In the genomic region with DNA sequence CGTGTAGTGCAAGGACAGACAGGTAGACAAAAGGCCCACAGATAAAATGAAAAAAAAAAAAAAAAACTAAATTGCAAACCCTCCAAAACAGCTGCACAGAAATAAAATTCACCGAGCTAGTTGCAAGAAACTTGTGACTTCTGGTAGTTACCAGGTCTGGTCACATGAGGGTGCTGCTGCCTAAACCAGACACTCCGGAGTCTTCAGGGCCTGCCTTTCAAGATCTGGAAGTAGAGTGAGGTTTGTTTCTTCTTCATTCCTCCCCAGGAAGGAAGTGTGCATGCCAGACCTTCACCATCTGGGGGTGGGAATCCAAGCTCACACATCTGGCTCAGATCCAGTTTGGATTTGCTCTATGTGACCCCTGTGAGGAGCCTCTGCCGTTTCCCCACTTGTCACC, we compare ENCODE assay signal across 8 mouse cellular contexts. TPM values are rescaled to one million over a fixed set of nuclear protein-coding genes. Genes with fewer than 3 reads are reported as not detected.
DNase-seq lines count a peak whose midpoint lies in the region; ATAC-seq and TF ChIP-seq lines count a peak whose summit lies in the region.

No protein-coding gene starts in this region.

- intact Hi-C loops in gastrocnemius, adult 2 months (cut with DNase I), result no loop called here
- intact Hi-C loops in gastrocnemius, postnatal 36 days (cut with DNase I), result loop anchor here (2.0 kb wide), 1 partner anchor 160 kb away; a partner anchor contains a TSS

- WGBS in lung, adult 2 months, result 10% methylated on average over 4 of the region's 4 CpGs
- 18% methylated on average over 4 of the region's 4 CpGs for WGBS in embryonic facial prominence, embryonic 14.5 days

- H3K4me2 ChIP-seq in embryonic facial prominence, embryonic 14.5 days (ENCODE audit: low read depth, low read length), result no peak overlapping the region

- no peak overlapping the region for H3K27ac ChIP-seq in gastrocnemius, adult 2 months
- H3K27ac ChIP-seq in embryonic facial prominence, embryonic 14.5 days (replicated peaks; ENCODE audit: low read depth, low read length), result no peak overlapping the region

- DNase-seq in gastrocnemius, adult 2 months, result peak; percentile 62
- no peak for DNase-seq in gastrocnemius, postnatal 36 days
- no peak for DNase-seq in lung, adult 2 months
- DNase-seq in lung, adult 18-20 months, result no peak
- peak; percentile 38 for DNase-seq in MN1 (ENCODE audit: low spot score)
- DNase-seq in embryonic facial prominence, embryonic 14.5 days (ENCODE audit: low spot score), result peak; percentile 74
- peak; percentile 66 for DNase-seq in lung, postnatal 36 days
- DNase-seq in thymus, postnatal 14 days, result peak; percentile 64

- no peak overlapping the region for H3K4me3 ChIP-seq in gastrocnemius, adult 2 months
- no peak overlapping the region for H3K4me3 ChIP-seq in lung, adult 2 months (replicated peaks; ENCODE audit: extremely low read depth, low read depth, low read length)
- no peak overlapping the region for H3K4me3 ChIP-seq in embryonic facial prominence, embryonic 14.5 days (ENCODE audit: low read depth, low read length)

- peak; percentile 68 for TF ChIP-seq CTCF in gastrocnemius, adult 2 months (IDR thresholded peaks at IDR 0.05)
- TF ChIP-seq CTCF in lung, adult 2 months (IDR thresholded peaks at IDR 0.05; ENCODE audit: insufficient read depth, low read length), result peak; percentile 62

- no peak for TF ChIP-seq POLR2A in lung, adult 2 months (IDR thresholded peaks at IDR 0.05; ENCODE audit: borderline replicate concordance, extremely low read depth, low read depth, low read length)

- H3K9me3 ChIP-seq in embryonic facial prominence, embryonic 14.5 days (ENCODE audit: control insufficient read depth, low read length), result no peaks in the 10 kb centered on the region

- H3K36me3 ChIP-seq in embryonic facial prominence, embryonic 14.5 days (ENCODE audit: control insufficient read depth, insufficient read depth, low read length), result peaks cover 21% of the 10 kb centered on the region

- H3K4me1 ChIP-seq in lung, adult 2 months (ENCODE audit: control insufficient read depth, insufficient read depth, low read length), result no peaks in the 10 kb centered on the region
- no peaks in the 10 kb centered on the region for H3K4me1 ChIP-seq in embryonic facial prominence, embryonic 14.5 days (ENCODE audit: control insufficient read depth, insufficient read depth, low read length)

- ATAC-seq in embryonic facial prominence, embryonic 14.5 days (ENCODE audit: low read depth), result peak; percentile 51

- H3K27me3 ChIP-seq in embryonic facial prominence, embryonic 14.5 days (replicated peaks; ENCODE audit: control insufficient read depth, insufficient read depth, low read length), result no peaks in the 10 kb centered on the region

- H3K9ac ChIP-seq in embryonic facial prominence, embryonic 14.5 days (ENCODE audit: low read depth, low read length), result no peak overlapping the region

RNA-seq across cellular contexts. Expression of a gene that starts 7.6 kb away (rescaled TPM):
- total RNA-seq in gastrocnemius, adult 2 months (2021), result 10 to 100 TPM in 1 of 2 experiments, 1 to 10 TPM in 1; 8.5 to 12.5 TPM
- total RNA-seq in gastrocnemius, postnatal 36 days (2021), result 10 to 100 TPM in 1 of 2 experiments, 1 to 10 TPM in 1; 8.4 to 14.2 TPM
- 113 and 146 TPM in 2 replicates for polyA plus RNA-seq in lung, adult 2 months (2012; rRNA removed)
- 34.7 and 35.7 TPM in 2 replicates for polyA plus RNA-seq in embryonic facial prominence, embryonic 14.5 days (2014; fragmentation: Nextera tagmentation; extraction: Ambion mirVana)

Comparison
In these comparisons a context has a peak if more than half of its experiments do, and no peak if none do; other contexts are left out.
1. DNase-seq: peak in gastrocnemius, adult 2 months (single experiment), MN1 (single experiment), embryonic facial prominence, embryonic 14.5 days (single experiment), lung, postnatal 36 days (single experiment) and thymus, postnatal 14 days (single experiment); none in gastrocnemius, postnatal 36 days (0 of 2), lung, adult 2 months (single experiment) and lung, adult 18-20 months (0 of 2).